Mouse (Mus musculus) limb, embryonic 15.5 days (tissue): ENCODE results near the gene Fam234b. TPM values are rescaled to one million over a fixed set of nuclear protein-coding genes. Genes with fewer than 3 reads are reported as not detected.

Experiments used
- ATAC-seq: fragments of 200-750 bp; cut with Nextera tagmentation; 2 replicates; pipeline ENCODE4 v1.8.0; 2017; ENCODE audit warnings: low read depth, moderate TSS enrichment; ENCODE audit not compliant: insufficient number of reproducible peaks, low FRiP score, low TSS enrichment
- H3K27ac ChIP-seq: fragments of 300-500 bp; sonication (generic); 2 replicates; pipeline ENCODE4 v1.5.1; 2015; ENCODE audit warnings: moderate library complexity, mild to moderate bottlenecking, inconsistent platforms
- H3K27me3 ChIP-seq: fragments of 300-500 bp; sonication (generic); 2 replicates; pipeline ENCODE4 v1.6.1; 2015; ENCODE audit warnings: inconsistent platforms
- H3K36me3 ChIP-seq: fragments of 300-500 bp; sonication (generic); 2 replicates; pipeline ENCODE4 v1.6.1; 2015; ENCODE audit warnings: inconsistent platforms
- H3K4me1 ChIP-seq: fragments of 300-500 bp; sonication (generic); 2 replicates; pipeline ENCODE4 v1.6.1; 2015; ENCODE audit warnings: inconsistent platforms
- H3K4me2 ChIP-seq: fragments of 300-500 bp; sonication (generic); 2 replicates; pipeline ENCODE4 v1.6.1; 2015; ENCODE audit warnings: mild to moderate bottlenecking, inconsistent platforms
- H3K4me3 ChIP-seq: fragments of 300-500 bp; sonication (generic); 2 replicates; pipeline ENCODE4 v1.5.1; 2015; ENCODE audit warnings: mild to moderate bottlenecking, inconsistent platforms
- H3K9ac ChIP-seq: fragments of 300-500 bp; sonication (generic); 2 replicates; pipeline ENCODE4 v1.6.1; 2015; ENCODE audit warnings: inconsistent platforms
- H3K9me3 ChIP-seq: fragments of 300-500 bp; sonication (generic); 2 replicates; pipeline ENCODE4 v1.6.1; 2016; ENCODE audit warnings: inconsistent platforms
- WGBS: fragments of 180-500 bp; shearing (Covaris S2); methylation state at CpG from one replicate; pipeline ENCODE4 v1.1.7; 2015; 5-methylcytosine and 5-hydroxymethylcytosine counted together
- polyA plus RNA-seq: library from polyadenylated mRNA; unstranded; fragments of >200 nt; fragmentation: Nextera tagmentation; extraction: Ambion mirVana; gene quantifications from 2 replicates; pipeline ENCODE4 v1.2.1, GENCODE M21; 2015

The Fam234b gene
- polyA plus RNA-seq, 1 experiment from 2014 or later: 23.8 TPM

- peaks cover 70% of the 10 kb centered on the region for H3K36me3 ChIP-seq
- no peak overlapping the region for H3K27ac ChIP-seq
- no peak for ATAC-seq
- no peak overlapping the region for H3K4me2 ChIP-seq
- H3K4me3 ChIP-seq: no peak overlapping the region
- 84% methylated on average over 12 of the region's 12 CpGs for WGBS
- no peaks in the 10 kb centered on the region for H3K9me3 ChIP-seq
- no peaks in the 10 kb centered on the region for H3K27me3 ChIP-seq
- H3K4me1 ChIP-seq: peaks cover 4% of the 10 kb centered on the region
- no peak overlapping the region for H3K9ac ChIP-seq
Observed at GRCm38 (mm10) chr6:135232443-135233182, 34.8 kb downstream of the Fam234b start.

GRCm38 (mm10) chr6:135235742-135236141 is 38.0 kb downstream of the Fam234b start:
- WGBS: 80% methylated on average over 3 of the region's 3 CpGs
- Histone ChIP-seq H3K4me1 (no peaks in the 10 kb centered on the region), H3K27me3 (no peaks in the 10 kb centered on the region), H3K4me2 (no peak overlapping the region), H3K9me3 (no peaks in the 10 kb centered on the region), H3K36me3 (peaks cover 50% of the 10 kb centered on the region), H3K9ac (no peak overlapping the region), H3K27ac (no peak overlapping the region), H3K4me3 (no peak overlapping the region)
- ATAC-seq: no peak

GRCm38 (mm10) chr6:135236576-135236975 is 38.8 kb downstream of the Fam234b start:
- ATAC-seq: no peak
- Histone ChIP-seq H3K9ac (no peak overlapping the region), H3K27ac (no peak overlapping the region), H3K4me1 (peaks cover under 1% of the 10 kb centered on the region; the same call in 1 of the 2 replicates), H3K36me3 (peaks cover 47% of the 10 kb centered on the region), H3K4me2 (no peak overlapping the region), H3K9me3 (no peaks in the 10 kb centered on the region), H3K4me3 (no peak overlapping the region), H3K27me3 (no peaks in the 10 kb centered on the region)
- WGBS: 81% methylated on average over 3 of the region's 3 CpGs

GRCm38 (mm10) chr6:135237326-135237725 is 39.5 kb downstream of the Fam234b start:
- Histone ChIP-seq H3K27me3 (no peaks in the 10 kb centered on the region), H3K9ac (no peak overlapping the region), H3K4me3 (no peak overlapping the region), H3K27ac (no peak overlapping the region), H3K9me3 (no peaks in the 10 kb centered on the region), H3K36me3 (peaks cover 42% of the 10 kb centered on the region), H3K4me2 (no peak overlapping the region), H3K4me1 (peaks cover 6% of the 10 kb centered on the region)
- no peak for ATAC-seq
- 82% methylated on average over 14 of the region's 14 CpGs for WGBS

GRCm38 (mm10) chr6:135238211-135238610 is 40.4 kb downstream of the Fam234b start:
- no peaks in the 10 kb centered on the region for H3K9me3 ChIP-seq
- no peak overlapping the region for H3K9ac ChIP-seq
- peaks cover 6% of the 10 kb centered on the region for H3K4me1 ChIP-seq
- no peak overlapping the region for H3K4me3 ChIP-seq
- H3K27ac ChIP-seq: no peak overlapping the region
- H3K27me3 ChIP-seq: no peaks in the 10 kb centered on the region
- WGBS: 45% methylated on average over 4 of the region's 4 CpGs
- H3K36me3 ChIP-seq: peaks cover 34% of the 10 kb centered on the region
- H3K4me2 ChIP-seq: no peak overlapping the region
- ATAC-seq: no peak

- no peak for ATAC-seq
- H3K4me3 ChIP-seq: no peak overlapping the region
- peaks cover 20% of the 10 kb centered on the region for H3K36me3 ChIP-seq
- peaks cover 6% of the 10 kb centered on the region for H3K4me1 ChIP-seq
- H3K27me3 ChIP-seq: no peaks in the 10 kb centered on the region
- no peak overlapping the region for H3K4me2 ChIP-seq
- WGBS: 91% methylated on average over 8 of the region's 8 CpGs
- H3K27ac ChIP-seq: no peak overlapping the region
- H3K9ac ChIP-seq: no peak overlapping the region
- H3K9me3 ChIP-seq: no peaks in the 10 kb centered on the region
Observed at GRCm38 (mm10) chr6:135240361-135240760, 42.6 kb downstream of the Fam234b start.

- Histone ChIP-seq H3K4me1 (peaks cover 13% of the 10 kb centered on the region), H3K4me2 (no peak overlapping the region), H3K36me3 (no peaks in the 10 kb centered on the region), H3K27ac (no peak overlapping the region), H3K9ac (no peak overlapping the region), H3K4me3 (no peak overlapping the region), H3K27me3 (no peaks in the 10 kb centered on the region), H3K9me3 (no peaks in the 10 kb centered on the region)
- whole genome bisulfite sequencing: 77% methylated on average over 8 of the region's 8 CpGs
- ATAC-seq: no peak
Observed at GRCm38 (mm10) chr6:135245586-135245985, 47.8 kb downstream of the Fam234b start.

- no peaks in the 10 kb centered on the region for H3K9me3 ChIP-seq
- H3K4me2 ChIP-seq: no peak overlapping the region
- H3K27me3 ChIP-seq: no peaks in the 10 kb centered on the region
- no peak for ATAC-seq
- WGBS: 57% methylated on average over 6 of the region's 6 CpGs
- no peak overlapping the region for H3K9ac ChIP-seq
- no peak overlapping the region for H3K4me3 ChIP-seq
- no peaks in the 10 kb centered on the region for H3K36me3 ChIP-seq
- no peak overlapping the region for H3K27ac ChIP-seq
- H3K4me1 ChIP-seq: peaks cover 29% of the 10 kb centered on the region
Observed at GRCm38 (mm10) chr6:135247861-135248260, 50.1 kb downstream of the Fam234b start.

GRCm38 (mm10) chr6:135249846-135250531 is 52.2 kb downstream of the Fam234b start:
- 3% methylated on average over 19 of the region's 19 CpGs for WGBS
- Histone ChIP-seq H3K4me2 (peak overlapping the region; percentile 39), H3K27me3 (no peaks in the 10 kb centered on the region), H3K4me1 (peaks cover 33% of the 10 kb centered on the region), H3K9me3 (no peaks in the 10 kb centered on the region), H3K9ac (no peak overlapping the region), H3K27ac (peak overlapping the region; percentile 92), H3K4me3 (peak overlapping the region; percentile 4; the same call in 1 of the 2 replicates), H3K36me3 (no peaks in the 10 kb centered on the region)
- ATAC-seq: peak; percentile 86

- ATAC-seq: no peak
- H3K9me3 ChIP-seq: no peaks in the 10 kb centered on the region
- no peak overlapping the region for H3K9ac ChIP-seq
- H3K27me3 ChIP-seq: no peaks in the 10 kb centered on the region
- peaks cover 33% of the 10 kb centered on the region for H3K4me1 ChIP-seq
- no peak overlapping the region for H3K4me2 ChIP-seq
- peak overlapping the region; percentile 92 for H3K27ac ChIP-seq
- no peak overlapping the region for H3K4me3 ChIP-seq
- no peaks in the 10 kb centered on the region for H3K36me3 ChIP-seq
- 32% methylated on average over 19 of the region's 19 CpGs for WGBS
Observed at GRCm38 (mm10) chr6:135250926-135251699, 53.3 kb downstream of the Fam234b start.

GRCm38 (mm10) chr6:135251849-135252727 is 54.3 kb downstream of the Fam234b start:
- 47% methylated on average over 24 of the region's 24 CpGs for WGBS
- H3K4me1 ChIP-seq: peaks cover 33% of the 10 kb centered on the region
- no peak overlapping the region for H3K9ac ChIP-seq
- no peaks in the 10 kb centered on the region for H3K9me3 ChIP-seq
- H3K4me3 ChIP-seq: peak overlapping the region; percentile 16
- no peaks in the 10 kb centered on the region for H3K36me3 ChIP-seq
- no peak; the same call in 1 of the 2 replicates for ATAC-seq
- H3K4me2 ChIP-seq: peak overlapping the region; percentile 37
- no peaks in the 10 kb centered on the region for H3K27me3 ChIP-seq
- peak overlapping the region; percentile 92 for H3K27ac ChIP-seq
